Mouse (Mus musculus) fibroblast of lung, adult 2 months (primary cell): ENCODE data around the gene Fignl1.
A peak's percentile ranks its signal among the peaks of the same experiment; 100 is the strongest.

Experiments used
- DNase-seq: peaks from one replicate; pipeline ENCODE4 v3.0.0-alpha.2; 2011; ENCODE audit warnings: low read depth

Gene Fignl1

GRCm38 (mm10) chr11:11808820-11809403 is at the start of gene Fignl1:
Gene Fignl1 (minus strand): TSS chr11:11808962.
- peak; percentile 80 for DNase-seq

- no peak for DNase-seq
Observed at GRCm38 (mm10) chr11:11856959-11857358, 48.2 kb upstream of the Fignl1 start.

- no peak for DNase-seq
Observed at GRCm38 (mm10) chr11:11855685-11856131, 46.9 kb upstream of the Fignl1 start.

DNA sequence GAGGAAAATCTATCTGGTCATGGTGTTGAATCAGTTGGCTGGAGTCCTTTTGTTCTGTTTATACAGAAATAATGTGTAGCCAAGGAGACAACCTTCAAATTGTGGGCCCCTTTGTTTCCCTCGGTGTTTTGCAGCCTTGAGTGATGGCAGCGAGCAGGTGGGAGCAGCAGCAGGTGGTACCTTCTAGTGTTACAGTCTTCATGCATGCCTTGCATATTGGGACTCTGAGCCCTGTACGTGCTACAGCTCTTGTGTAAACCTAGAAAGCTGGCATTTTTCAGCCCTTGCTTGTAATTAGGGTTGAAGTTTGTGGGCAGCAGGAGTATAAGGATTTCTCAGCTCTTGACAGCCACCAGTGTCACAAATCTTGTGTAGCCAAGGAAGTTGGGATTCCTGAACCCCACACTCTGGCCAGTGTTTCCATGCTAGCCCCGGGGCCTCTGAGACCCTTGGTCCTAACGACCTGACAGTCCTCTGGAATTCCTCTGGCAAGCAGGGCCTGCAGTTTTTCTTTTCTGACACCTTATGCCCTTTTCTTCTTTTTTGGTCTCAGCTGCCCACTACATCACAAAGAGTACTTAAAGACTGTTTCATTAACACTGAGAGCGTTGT is 46.4 kb upstream of the Fignl1 start:
- no peak for DNase-seq

- no peak for DNase-seq
Observed at GRCm38 (mm10) chr11:11853731-11854461, 45.1 kb upstream of the Fignl1 start.

GRCm38 (mm10) chr11:11851957-11852505 is 43.3 kb upstream of the Fignl1 start:
- DNase-seq = no peak

DNA sequence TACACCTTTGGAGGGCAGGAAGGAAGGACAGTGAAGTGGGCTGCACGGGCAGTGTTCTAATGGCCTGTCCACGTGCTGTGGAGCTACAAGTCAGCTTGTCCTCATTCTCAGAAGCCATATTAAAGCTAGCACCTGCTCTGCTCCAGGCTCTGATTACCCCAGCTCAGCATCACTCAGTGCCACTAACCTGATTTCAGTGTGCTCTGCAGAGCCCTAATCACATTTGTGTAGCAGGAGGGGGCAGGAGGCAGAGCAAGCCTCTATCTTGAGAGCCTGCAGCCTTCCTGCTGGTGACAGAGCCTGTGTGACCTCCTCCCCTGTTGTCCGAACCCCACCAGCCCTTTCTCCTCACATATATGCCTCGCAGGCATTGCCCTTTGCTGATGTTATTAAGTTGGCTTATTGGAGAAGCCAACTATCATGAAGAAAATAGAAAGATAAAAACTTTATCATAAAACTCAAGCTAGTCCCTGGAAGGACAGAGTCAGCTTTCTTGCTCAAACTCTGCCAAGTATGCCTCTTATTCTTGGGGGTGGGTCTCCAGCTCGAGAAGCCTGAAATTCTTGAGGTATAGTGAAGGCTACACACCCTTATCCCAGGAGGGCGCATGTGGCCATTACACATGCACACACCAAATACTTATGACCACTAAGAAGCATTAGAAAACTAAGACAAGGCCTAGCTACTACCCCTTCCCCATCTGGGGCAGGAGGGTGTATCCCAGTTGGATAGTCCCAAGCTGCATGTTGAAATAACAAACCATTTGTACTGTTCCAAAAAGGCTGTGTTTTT is 41.9 kb upstream of the Fignl1 start:
- no peak for DNase-seq

DNA sequence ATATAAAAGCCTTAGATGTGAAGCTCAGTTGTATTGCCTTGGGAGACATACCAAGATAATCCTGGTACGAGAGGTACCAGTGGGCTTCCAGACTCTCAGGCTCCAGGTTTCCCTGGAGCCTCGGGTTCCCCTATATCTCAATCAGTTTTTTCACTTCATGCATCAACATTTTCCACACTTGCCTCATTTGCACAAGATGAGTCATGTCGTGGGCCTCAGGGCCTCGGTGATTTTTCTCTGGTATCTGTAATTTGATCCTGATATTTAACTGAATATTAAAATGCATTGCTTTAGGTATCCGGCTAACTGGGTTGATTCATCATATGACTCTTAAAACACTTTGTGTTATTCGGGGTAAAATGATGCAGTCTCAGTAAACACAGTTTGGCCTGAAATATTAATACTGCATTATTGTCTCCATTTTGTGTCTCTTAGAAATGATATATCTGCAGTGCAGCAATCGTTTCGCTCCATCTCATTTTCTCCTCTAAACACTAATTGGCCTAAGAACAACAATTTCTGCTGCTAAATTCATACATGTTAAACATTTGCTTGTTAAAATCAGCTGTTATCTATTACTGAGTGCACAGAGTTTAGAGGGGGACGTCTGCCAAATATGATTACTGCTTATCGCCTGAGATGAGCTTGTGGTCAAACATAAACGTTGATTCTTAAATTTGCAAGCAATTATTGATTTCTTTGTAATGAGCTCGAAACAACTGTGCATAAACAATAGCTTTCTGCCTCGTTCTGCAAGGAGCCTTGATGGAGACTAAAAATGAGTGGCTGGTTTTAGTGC is 41.0 kb upstream of the Fignl1 start:
- no peak for DNase-seq

DNA sequence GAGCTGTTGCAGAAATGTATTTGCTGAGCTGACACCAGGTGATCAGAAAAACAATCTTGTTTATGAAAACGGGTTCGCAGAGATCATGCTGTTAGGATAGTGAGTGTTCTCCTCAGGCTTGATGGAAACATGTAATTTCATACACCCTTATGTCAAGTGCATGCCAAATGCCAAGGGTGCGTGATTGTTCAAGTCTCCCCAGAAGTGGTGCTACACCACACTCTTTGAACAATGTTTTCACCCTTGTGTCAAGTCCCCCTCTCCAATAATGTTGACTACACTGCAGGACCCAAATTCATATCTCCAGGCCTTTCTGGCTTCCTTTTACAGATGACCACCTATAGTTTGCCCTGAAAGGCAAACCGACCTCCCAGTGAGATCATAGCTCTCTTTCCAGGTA is 39.7 kb upstream of the Fignl1 start:
- DNase-seq = no peak

DNA sequence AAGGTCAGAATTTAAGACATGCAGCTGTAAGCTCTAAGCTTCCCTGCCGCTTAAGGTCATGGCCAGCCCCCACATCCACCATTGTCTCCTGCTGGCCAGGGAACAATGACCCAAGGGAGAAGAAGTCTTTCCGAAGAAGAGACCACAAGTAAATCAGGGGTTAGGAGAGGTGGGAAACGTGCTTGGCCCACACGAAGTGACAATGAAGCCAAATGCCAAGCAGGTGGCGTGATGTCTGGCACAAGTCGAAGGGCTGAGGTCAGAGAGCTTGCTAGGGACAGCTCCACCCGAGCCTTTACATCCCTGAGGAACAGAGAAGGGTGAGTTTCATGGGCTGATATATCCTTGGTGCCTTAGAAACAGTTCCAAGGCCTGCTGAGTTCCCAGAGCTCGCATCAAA is 36.3 kb upstream of the Fignl1 start:
- DNase-seq = no peak

- no peak for DNase-seq
Observed at GRCm38 (mm10) chr11:11844367-11844971, 35.7 kb upstream of the Fignl1 start.

GRCm38 (mm10) chr11:11841590-11841989 is 32.8 kb upstream of the Fignl1 start:
- DNase-seq = no peak

GRCm38 (mm10) chr11:11840746-11841145 is 32.0 kb upstream of the Fignl1 start:
- no peak for DNase-seq

- no peak for DNase-seq
Observed at GRCm38 (mm10) chr11:11839874-11840273, 31.1 kb upstream of the Fignl1 start.

GRCm38 (mm10) chr11:11837384-11837783 is 28.6 kb upstream of the Fignl1 start:
- no peak for DNase-seq

GRCm38 (mm10) chr11:11836713-11837370 is 28.1 kb upstream of the Fignl1 start:
- DNase-seq = no peak

GRCm38 (mm10) chr11:11836262-11836661 is 27.5 kb upstream of the Fignl1 start:
- no peak for DNase-seq

- no peak for DNase-seq
Observed at GRCm38 (mm10) chr11:11835791-11836190, 27.0 kb upstream of the Fignl1 start.

GRCm38 (mm10) chr11:11835361-11835760 is 26.6 kb upstream of the Fignl1 start:
- DNase-seq = no peak

DNA sequence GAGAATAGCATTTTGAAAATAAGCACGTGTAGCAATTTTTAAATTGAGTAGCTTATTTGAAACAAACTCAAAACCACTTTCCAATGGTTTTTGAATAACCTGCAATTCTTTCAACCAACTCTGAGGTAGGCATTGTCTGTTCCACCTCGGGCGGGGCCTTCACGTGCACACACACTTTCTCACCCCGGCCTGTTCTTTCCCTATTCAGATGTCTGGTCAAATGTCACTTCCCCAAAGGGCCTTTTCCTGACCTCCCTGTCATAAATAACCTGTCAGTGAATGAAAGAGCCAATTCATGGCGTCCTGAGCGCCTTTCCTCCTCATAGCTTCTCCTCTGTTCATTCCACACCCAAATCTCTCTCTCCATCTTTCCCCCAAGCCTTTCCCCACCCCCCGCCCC is 24.3 kb upstream of the Fignl1 start:
- DNase-seq = no peak

- no peak for DNase-seq
Observed at GRCm38 (mm10) chr11:11832755-11833084, 24.0 kb upstream of the Fignl1 start.
